In genomic region chr13:41899837-41900463, GRCm38 (mm10) we compare ENCODE assay signal across 21 mouse cellular contexts. TPM values are rescaled to one million over a fixed set of nuclear protein-coding genes. Genes with fewer than 3 reads are reported as not detected.
DNase-seq lines count a peak whose midpoint lies in the region; ATAC-seq lines count a peak whose summit lies in the region.
"Had no signal": no experiment of that assay in that cellular context is flagged by ENCODE, and none has a peak within 500 bp of the region (broad histone marks: within the 10 kb centered on the region; RNA-seq: fewer than 3 reads in every experiment).

No protein-coding gene starts in this region.

- no peak overlapping the region for H3K4me3 ChIP-seq in lung, embryonic 15.5 days
- H3K4me3 ChIP-seq: embryonic facial prominence, embryonic 13.5 days; forebrain, embryonic 12.5 days; hindbrain, embryonic 12.5 days had no signal

- no peaks in the 10 kb centered on the region for H3K36me3 ChIP-seq in lung, embryonic 15.5 days
- no peaks in the 10 kb centered on the region for H3K36me3 ChIP-seq in splenic B cell, adult 2 months (ENCODE audit: control insufficient read depth, insufficient read depth, low read length, poor library complexity, severe bottlenecking)
- H3K36me3 ChIP-seq: embryonic facial prominence, embryonic 13.5 days; forebrain, embryonic 12.5 days; hindbrain, embryonic 12.5 days had no signal

- 0 out of 2 replicates have a peak, but pooled peaks cover 5% of the 10 kb centered on the region for H3K4me1 ChIP-seq in lung, embryonic 15.5 days
- H3K4me1 ChIP-seq: embryonic facial prominence, embryonic 13.5 days; forebrain, embryonic 12.5 days; hindbrain, embryonic 12.5 days had no signal

- H3K27ac ChIP-seq in lung, embryonic 15.5 days, result peak overlapping the region; percentile 10; the same call in 1 of the 2 replicates
- H3K27ac ChIP-seq: embryonic facial prominence, embryonic 13.5 days; forebrain, embryonic 12.5 days; hindbrain, embryonic 12.5 days had no signal

- no peak overlapping the region for H3K4me2 ChIP-seq in lung, embryonic 15.5 days
- H3K4me2 ChIP-seq: embryonic facial prominence, embryonic 13.5 days; forebrain, embryonic 12.5 days; hindbrain, embryonic 12.5 days had no signal

- no peak for ATAC-seq in lung, embryonic 15.5 days (ENCODE audit: borderline replicate concordance, extremely low read depth, low FRiP score, low TSS enrichment)
- peak; percentile 67 for ATAC-seq in CD4-positive, CD25-positive, alpha-beta regulatory T cell, adult 4 months
- ATAC-seq: forebrain, embryonic 16.5 days; hindbrain, embryonic 16.5 days; Patski had no signal

- WGBS in lung, embryonic 15.5 days, result 65% methylated on average over 13 of the region's 13 CpGs

- DNase-seq in lung, postnatal 10 days, result no peak
- peak; percentile 39 for DNase-seq in CD4-positive, CD25-positive, alpha-beta regulatory T cell, adult 2 months (ENCODE audit: low read depth, low spot score)
- peak; percentile 53 for DNase-seq in splenic B cell, adult 2 months (ENCODE audit: low read depth, low spot score)
- DNase-seq in liver, result no peak
- DNase-seq: adrenal gland, adult 2 months; adrenal gland, postnatal 25 days; cerebellum, adult 18-20 months; cerebellum, adult 9-11 months; cerebellum, postnatal 36 days; gastrocnemius, postnatal 25 days; heart, postnatal 10 days; heart, postnatal 4 days had no signal

- H3K9me3 ChIP-seq in lung, embryonic 15.5 days, result no peaks in the 10 kb centered on the region
- H3K9me3 ChIP-seq: embryonic facial prominence, embryonic 13.5 days; forebrain, embryonic 12.5 days; hindbrain, embryonic 12.5 days had no signal

- no peaks in the 10 kb centered on the region for H3K27me3 ChIP-seq in lung, embryonic 15.5 days
- H3K27me3 ChIP-seq in splenic B cell, adult 2 months (ENCODE audit: control insufficient read depth, insufficient read depth, low read length, poor library complexity, severe bottlenecking), result no peaks in the 10 kb centered on the region
- H3K27me3 ChIP-seq: embryonic facial prominence, embryonic 13.5 days; forebrain, embryonic 12.5 days; hindbrain, embryonic 12.5 days had no signal

- H3K9ac ChIP-seq in lung, embryonic 15.5 days, result no peak overlapping the region
- H3K9ac ChIP-seq: embryonic facial prominence, embryonic 13.5 days; forebrain, embryonic 12.5 days; hindbrain, embryonic 12.5 days had no signal

RNA-seq across cellular contexts. Expression of gene Adtrp, which starts 52.5 kb away (rescaled TPM):
- 0.21 and 0.38 TPM in 2 replicates for polyA plus RNA-seq in lung, embryonic 15.5 days (2015; fragmentation: Nextera tagmentation; extraction: Ambion mirVana)
- polyA plus RNA-seq in CD4-positive, CD25-positive, alpha-beta regulatory T cell, adult 4 months (2017; shearing (Covaris generic)), result 1 to 10 TPM in 1 of 2 experiments, not detected in 1; 1.5 TPM
- polyA plus RNA-seq: forebrain, embryonic 16.5 days; heart, embryonic 14.5 days; Patski had no signal

Comparison
In these comparisons a context has a peak if more than half of its experiments do, and no peak if none do; other contexts are left out.
1. DNase-seq: peak in CD4-positive, CD25-positive, alpha-beta regulatory T cell, adult 2 months (single experiment) and splenic B cell, adult 2 months (single experiment); none in lung, postnatal 10 days (single experiment) and liver (single experiment).